7 mouse cellular contexts compared by ENCODE assay signal in genomic region chr3:96219191-96219641, GRCm38 (mm10). TPM values are rescaled to one million over a fixed set of nuclear protein-coding genes. Genes with fewer than 3 reads are reported as not detected.
A peak's percentile ranks its signal among the peaks of the same experiment; 100 is the strongest.
DNase-seq lines count a peak whose midpoint lies in the region; ATAC-seq and TF ChIP-seq lines count a peak whose summit lies in the region.

No protein-coding gene starts in this region.

- TF ChIP-seq EP300 in liver, postnatal 0 days (IDR thresholded peaks at IDR 0.05; ENCODE audit: low read depth) = no peak

- 0% methylated on average over 12 of the region's 12 CpGs for WGBS in hindbrain, embryonic 16.5 days
- WGBS in liver, postnatal 0 days (ENCODE audit: insufficient replicate concordance) = 0% methylated on average over 12 of the region's 12 CpGs
- 0% methylated on average over 12 of the region's 12 CpGs for WGBS in neural tube, embryonic 13.5 days

- peak; percentile 65 for TF ChIP-seq CTCF in liver, postnatal 0 days (IDR thresholded peaks at IDR 0.05; ENCODE audit: low read depth)

- H3K9me3 ChIP-seq in erythroblast, embryonic 14.5 days (ENCODE audit: control insufficient read depth, low read length) = no peaks in the 10 kb centered on the region
- H3K9me3 ChIP-seq in hindbrain, embryonic 16.5 days (ENCODE audit: control insufficient read depth, low read length) = no peaks in the 10 kb centered on the region
- H3K9me3 ChIP-seq in liver, postnatal 0 days (ENCODE audit: low read length) = no peaks in the 10 kb centered on the region
- H3K9me3 ChIP-seq in neural tube, embryonic 13.5 days = no peaks in the 10 kb centered on the region

- ATAC-seq in hindbrain, embryonic 16.5 days = peak; percentile 22
- ATAC-seq in liver, postnatal 0 days = peak; percentile 7
- peak; percentile 41 for ATAC-seq in neural tube, embryonic 13.5 days (ENCODE audit: low read depth)

- H3K27ac ChIP-seq in hindbrain, embryonic 16.5 days (ENCODE audit: low read depth, low read length) = peak overlapping the region; percentile 82
- H3K27ac ChIP-seq in liver, postnatal 0 days (ENCODE audit: low read depth) = peak overlapping the region; percentile 99
- peak overlapping the region; percentile 98 for H3K27ac ChIP-seq in neural tube, embryonic 13.5 days (replicated peaks)

- H3K9ac ChIP-seq in hindbrain, embryonic 16.5 days (ENCODE audit: low read depth, low read length) = peak overlapping the region; percentile 72
- H3K9ac ChIP-seq in liver, postnatal 0 days (replicated peaks) = peak overlapping the region; percentile 93
- H3K9ac ChIP-seq in neural tube, embryonic 13.5 days = peak overlapping the region; percentile 85

- peaks cover under 1% of the 10 kb centered on the region; the same call in 1 of the 2 replicates for H3K27me3 ChIP-seq in erythroblast, embryonic 14.5 days (ENCODE audit: control insufficient read depth)
- H3K27me3 ChIP-seq in hindbrain, embryonic 16.5 days (replicated peaks; ENCODE audit: control insufficient read depth, insufficient read depth, low read length) = no peaks in the 10 kb centered on the region
- no peaks in the 10 kb centered on the region for H3K27me3 ChIP-seq in liver, postnatal 0 days (ENCODE audit: insufficient read depth, low read length)
- H3K27me3 ChIP-seq in neural tube, embryonic 13.5 days = no peaks in the 10 kb centered on the region

- peak; percentile 36 to 54 for DNase-seq in CD8-positive naive resting alpha-beta T cell, adult 2 months (ENCODE audit: low read depth in 2 of 2, low spot score in 2 of 2)
- peak; percentile 65 for DNase-seq in R1 (ENCODE audit: low read depth, low spot score)
- DNase-seq in liver, postnatal 0 days = peak; percentile 52
- no peak for DNase-seq in c-Kit-positive CD71-positive TER-119-positive erythroid progenitor cells, embryonic 14.5 days (ENCODE audit: low spot score)

- H3K4me1 ChIP-seq in erythroblast, embryonic 14.5 days (ENCODE audit: control insufficient read depth) = peaks cover 61% of the 10 kb centered on the region
- H3K4me1 ChIP-seq in hindbrain, embryonic 16.5 days (ENCODE audit: control insufficient read depth, insufficient read depth, low read depth, low read length) = peaks cover 21% of the 10 kb centered on the region
- peaks cover 41% of the 10 kb centered on the region for H3K4me1 ChIP-seq in liver, postnatal 0 days (ENCODE audit: insufficient read depth)
- H3K4me1 ChIP-seq in neural tube, embryonic 13.5 days (replicated peaks) = peaks cover 38% of the 10 kb centered on the region

- peaks cover 11% of the 10 kb centered on the region for H3K36me3 ChIP-seq in erythroblast, embryonic 14.5 days (ENCODE audit: control insufficient read depth)
- no peaks in the 10 kb centered on the region for H3K36me3 ChIP-seq in hindbrain, embryonic 16.5 days (ENCODE audit: control insufficient read depth, insufficient read depth, low read length)
- no peaks in the 10 kb centered on the region for H3K36me3 ChIP-seq in liver, postnatal 0 days (replicated peaks; ENCODE audit: insufficient read depth, low read length)
- no peaks in the 10 kb centered on the region for H3K36me3 ChIP-seq in neural tube, embryonic 13.5 days

- H3K4me3 ChIP-seq in erythroblast, embryonic 14.5 days (replicated peaks) = peak overlapping the region; percentile 83
- peak overlapping the region; percentile 60 for H3K4me3 ChIP-seq in hindbrain, embryonic 16.5 days (ENCODE audit: low read length)
- peak overlapping the region; percentile 67 for H3K4me3 ChIP-seq in liver, postnatal 0 days (ENCODE audit: low read depth, low read length)
- peak overlapping the region; percentile 66 for H3K4me3 ChIP-seq in neural tube, embryonic 13.5 days

- H3K4me2 ChIP-seq in hindbrain, embryonic 16.5 days (ENCODE audit: low read length) = peak overlapping the region; percentile 77
- H3K4me2 ChIP-seq in liver, postnatal 0 days (ENCODE audit: low read depth, low read length) = peak overlapping the region; percentile 70
- peak overlapping the region; percentile 91 for H3K4me2 ChIP-seq in neural tube, embryonic 13.5 days

RNA-seq across cellular contexts. Expression of gene Bola1, which starts 0.3 kb away (rescaled TPM):
- 8.3 and 12.9 TPM in 2 replicates for polyA plus RNA-seq in erythroblast, embryonic 14.5 days (2012)
- polyA plus RNA-seq in hindbrain, embryonic 16.5 days (2015; fragmentation: Nextera tagmentation; extraction: Ambion mirVana) = 52.7 and 57.2 TPM in 2 replicates
- polyA plus RNA-seq in liver, postnatal 0 days (2015; fragmentation: Nextera tagmentation; extraction: Ambion mirVana) = 49.2 and 49.3 TPM in 2 replicates
- polyA plus RNA-seq in neural tube, embryonic 13.5 days (2015; fragmentation: Nextera tagmentation; extraction: Ambion mirVana) = 54.1 and 63.0 TPM in 2 replicates

RNA-seq across cellular contexts. Expression of gene Hist2h2ab, which starts 0.4 kb away (rescaled TPM):
- 0.39 TPM in 1 of 2 replicates, not detected in the other for polyA plus RNA-seq in erythroblast, embryonic 14.5 days (2012)
- polyA plus RNA-seq in hindbrain, embryonic 16.5 days (2015; fragmentation: Nextera tagmentation; extraction: Ambion mirVana) = not detected in 2 replicates
- 0.46 TPM in 1 of 2 replicates, not detected in the other for polyA plus RNA-seq in liver, postnatal 0 days (2015; fragmentation: Nextera tagmentation; extraction: Ambion mirVana)
- polyA plus RNA-seq in neural tube, embryonic 13.5 days (2015; fragmentation: Nextera tagmentation; extraction: Ambion mirVana) = 0.52 TPM in 1 of 2 replicates, not detected in the other

RNA-seq across cellular contexts. Expression of gene Hist2h2ac, which starts 1.5 kb away (rescaled TPM):
- polyA plus RNA-seq in erythroblast, embryonic 14.5 days (2012) = 3.8 and 8.5 TPM in 2 replicates
- 1.3 TPM in 1 of 2 replicates, not detected in the other for polyA plus RNA-seq in hindbrain, embryonic 16.5 days (2015; fragmentation: Nextera tagmentation; extraction: Ambion mirVana)
- polyA plus RNA-seq in liver, postnatal 0 days (2015; fragmentation: Nextera tagmentation; extraction: Ambion mirVana) = 9.4 and 13.8 TPM in 2 replicates
- 1.1 and 2.1 TPM in 2 replicates for polyA plus RNA-seq in neural tube, embryonic 13.5 days (2015; fragmentation: Nextera tagmentation; extraction: Ambion mirVana)

RNA-seq across cellular contexts. Expression of gene Hist2h2be, which starts 1.7 kb away (rescaled TPM):
- 0.13 and 0.14 TPM in 2 replicates for polyA plus RNA-seq in erythroblast, embryonic 14.5 days (2012)
- polyA plus RNA-seq in hindbrain, embryonic 16.5 days (2015; fragmentation: Nextera tagmentation; extraction: Ambion mirVana) = 4.9 and 5.5 TPM in 2 replicates
- 4.1 and 4.9 TPM in 2 replicates for polyA plus RNA-seq in liver, postnatal 0 days (2015; fragmentation: Nextera tagmentation; extraction: Ambion mirVana)
- polyA plus RNA-seq in neural tube, embryonic 13.5 days (2015; fragmentation: Nextera tagmentation; extraction: Ambion mirVana) = 4.0 and 4.3 TPM in 2 replicates

RNA-seq across cellular contexts. Expression of gene Hist2h3c2, which starts 19.7 kb away (rescaled TPM):
- polyA plus RNA-seq in erythroblast, embryonic 14.5 days (2012) = 9.1 and 33.9 TPM in 2 replicates
- 0.70 and 1.1 TPM in 2 replicates for polyA plus RNA-seq in hindbrain, embryonic 16.5 days (2015; fragmentation: Nextera tagmentation; extraction: Ambion mirVana)
- polyA plus RNA-seq in liver, postnatal 0 days (2015; fragmentation: Nextera tagmentation; extraction: Ambion mirVana) = 5.0 and 8.1 TPM in 2 replicates
- 2.2 and 2.6 TPM in 2 replicates for polyA plus RNA-seq in neural tube, embryonic 13.5 days (2015; fragmentation: Nextera tagmentation; extraction: Ambion mirVana)
